Mouse (Mus musculus): ENCODE measurements around the gene Unc79.

DNA sequence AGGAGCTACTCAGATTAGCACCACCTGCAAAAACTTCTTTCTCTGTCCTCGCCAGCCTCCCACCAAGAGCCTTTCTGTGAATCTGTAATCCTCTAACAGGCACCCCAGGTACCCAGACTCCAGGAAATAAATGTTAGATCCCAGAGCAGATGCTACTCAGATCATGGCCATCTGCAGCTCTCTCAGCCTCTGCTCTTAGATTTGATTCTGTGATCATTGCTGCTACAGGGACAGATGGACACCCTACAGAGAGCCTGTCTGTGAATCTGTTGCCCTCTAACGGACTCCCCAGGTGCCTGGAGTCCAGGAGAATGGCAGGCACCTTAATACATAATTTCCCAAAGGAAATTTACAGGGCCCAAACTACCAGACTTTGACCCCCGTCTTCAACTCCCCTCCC, 40.5 kb upstream of the Unc79 start:
- TF ChIP-seq POLR2A (IDR thresholded peaks at IDR 0.05; ENCODE audit: extremely low read depth, insufficient read depth, low read length) (no peak), CTCF (IDR thresholded peaks at IDR 0.05; ENCODE audit: low read depth, low read length) (no peak)
